Mouse (Mus musculus): ENCODE results near the gene Zmym4. TPM values are rescaled to one million over a fixed set of nuclear protein-coding genes. Genes with fewer than 3 reads are reported as not detected.

Gene Zmym4
- 22.3 and 23.3 TPM in 2 replicates for polyA plus RNA-seq (2015; fragmentation: Nextera tagmentation; extraction: Ambion mirVana)

GRCm38 (mm10) chr4:126967864-126968821 lies at the start of gene Zmym4:
Gene Zmym4, minus strand, starts transcription at chr4:126968135.

Other genes with a start within 250 kb of the Zmym4 start
- gene Tfap2e, start 231.9 kb downstream of the Zmym4 start, polyA plus RNA-seq (2015; fragmentation: Nextera tagmentation; extraction: Ambion mirVana) = not detected in 2 replicates
- 185 and 198 TPM in 2 replicates for gene Ncdn, start 214.7 kb downstream of the Zmym4 start, polyA plus RNA-seq (2015; fragmentation: Nextera tagmentation; extraction: Ambion mirVana)
- gene AU040320, start 214.6 kb downstream of the Zmym4 start, polyA plus RNA-seq (2015; fragmentation: Nextera tagmentation; extraction: Ambion mirVana) = 30.9 and 32.5 TPM in 2 replicates
- 74.5 and 88.2 TPM in 2 replicates for gene Sfpq, start 53.2 kb upstream of the Zmym4 start, polyA plus RNA-seq (2015; fragmentation: Nextera tagmentation; extraction: Ambion mirVana)
- gene Zmym1, start 93.0 kb upstream of the Zmym4 start, polyA plus RNA-seq (2015; fragmentation: Nextera tagmentation; extraction: Ambion mirVana) = 15.4 and 16.2 TPM in 2 replicates
- 17.7 and 20.7 TPM in 2 replicates for gene Zmym6, start 109.2 kb upstream of the Zmym4 start, polyA plus RNA-seq (2015; fragmentation: Nextera tagmentation; extraction: Ambion mirVana)
- 15.5 and 16.3 TPM in 2 replicates for gene Tmem35b, start 155.6 kb upstream of the Zmym4 start, polyA plus RNA-seq (2015; fragmentation: Nextera tagmentation; extraction: Ambion mirVana)
- 37.0 and 38.5 TPM in 2 replicates for gene Dlgap3, start 201.1 kb upstream of the Zmym4 start, polyA plus RNA-seq (2015; fragmentation: Nextera tagmentation; extraction: Ambion mirVana)

All from neural tube, postnatal 0 days (tissue).